Mouse (Mus musculus) embryo, embryonic 9.5 days (tissue): Measurements from ENCODE around the gene Rab8a.

Source experiments
- DNase-seq: peaks from one replicate; pipeline ENCODE4 v3.0.0-alpha.2; 2017; ENCODE audit errors: extremely low spot score

Gene Rab8a

GRCm38 (mm10) chr8:72211846-72212245 lies 50.8 kb downstream of the Rab8a start:
- no peak for DNase-seq

GRCm38 (mm10) chr8:72212751-72213150 lies 51.8 kb downstream of the Rab8a start, which contains the start of gene Cib3:
TSS of gene Cib3 (minus strand) at chr8:72212837.
- DNase-seq = no peak

GRCm38 (mm10) chr8:72213536-72213935 lies 52.5 kb downstream of the Rab8a start, which contains the start of gene Gm11034:
TSS of gene Gm11034 (minus strand) at chr8:72213636.
- no peak for DNase-seq

- no peak for DNase-seq
These were observed 54.1 kb downstream of the Rab8a start for GRCm38 (mm10) chr8:72215060-72215459.

- no peak for DNase-seq
These were observed 54.9 kb downstream of the Rab8a start for GRCm38 (mm10) chr8:72215871-72216270.

- DNase-seq = no peak
These were observed 58.0 kb downstream of the Rab8a start for GRCm38 (mm10) chr8:72218781-72219540.

GRCm38 (mm10) chr8:72219541-72220363 lies 58.8 kb downstream of the Rab8a start, which contains the start of gene Fam32a:
TSS of gene Fam32a (plus strand) at chr8:72219730.
- DNase-seq = peak; percentile 88

GRCm38 (mm10) chr8:72220758-72221157 lies 59.8 kb downstream of the Rab8a start:
- DNase-seq = no peak

GRCm38 (mm10) chr8:72222656-72223055 lies 61.7 kb downstream of the Rab8a start:
- DNase-seq = no peak
